Mouse (Mus musculus): ENCODE data around the gene Gjd2.

The Gjd2 gene

GRCm38 (mm10) chr2:114013295-114013771, at the start of gene Gjd2:
Gene Gjd2, minus strand, starts transcription at chr2:114013619.
- DNase-seq = no peak

GRCm38 (mm10) chr2:114060071-114060591, 46.7 kb upstream of the Gjd2 start:
- DNase-seq = no peak

GRCm38 (mm10) chr2:114059608-114060007, 46.2 kb upstream of the Gjd2 start:
- DNase-seq = no peak

- DNase-seq = no peak
Observed at GRCm38 (mm10) chr2:114058226-114058796, 44.9 kb upstream of the Gjd2 start.

- DNase-seq = no peak
Observed at GRCm38 (mm10) chr2:114057303-114057853, 44.0 kb upstream of the Gjd2 start.

- no peak for DNase-seq
Observed at GRCm38 (mm10) chr2:114054129-114054528, 40.7 kb upstream of the Gjd2 start.

- no peak for DNase-seq
Observed at GRCm38 (mm10) chr2:114052696-114053598, 39.5 kb upstream of the Gjd2 start, which contains the start of gene Actc1. Gene Actc1, minus strand, starts transcription at chr2:114053548.

- DNase-seq = no peak
Observed at GRCm38 (mm10) chr2:114051871-114052241, 38.4 kb upstream of the Gjd2 start.

GRCm38 (mm10) chr2:114051111-114051870, 37.9 kb upstream of the Gjd2 start:
- no peak for DNase-seq

- DNase-seq = no peak
Observed at GRCm38 (mm10) chr2:114050150-114050549, 36.7 kb upstream of the Gjd2 start.

- no peak for DNase-seq
Observed at GRCm38 (mm10) chr2:114049372-114049771, 36.0 kb upstream of the Gjd2 start.

GRCm38 (mm10) chr2:114047960-114048611, 34.7 kb upstream of the Gjd2 start:
- no peak for DNase-seq

GRCm38 (mm10) chr2:114046151-114046664, 32.8 kb upstream of the Gjd2 start:
- no peak for DNase-seq

- DNase-seq = no peak
Observed at GRCm38 (mm10) chr2:114037926-114038325, 24.5 kb upstream of the Gjd2 start.

GRCm38 (mm10) chr2:114032259-114032658, 18.8 kb upstream of the Gjd2 start:
- peak; percentile 15 for DNase-seq

GRCm38 (mm10) chr2:114023383-114023782, 10.0 kb upstream of the Gjd2 start:
- no peak for DNase-seq

GRCm38 (mm10) chr2:114020210-114020563, 6.8 kb upstream of the Gjd2 start:
- no peak for DNase-seq

GRCm38 (mm10) chr2:114019474-114020209, 6.2 kb upstream of the Gjd2 start:
- DNase-seq = no peak

- DNase-seq = no peak
Observed at GRCm38 (mm10) chr2:114018136-114018535, 4.7 kb upstream of the Gjd2 start.

- no peak for DNase-seq
Observed at GRCm38 (mm10) chr2:114014839-114015238, 1.4 kb upstream of the Gjd2 start.

- DNase-seq = no peak
Observed at GRCm38 (mm10) chr2:114013846-114014245, 427 bp upstream of the Gjd2 start.
